Mouse (Mus musculus) thymus, postnatal 25 days (tissue): ENCODE measurements around the gene Vdac1.

Source experiments
- DNase-seq: peaks from one replicate; pipeline ENCODE4 v3.0.0; 2022

The Vdac1 gene

GRCm38 (mm10) chr11:52360471-52361277, at the start of gene Vdac1:
Gene Vdac1, plus strand, starts transcription at chr11:52360860.
- peak; percentile 89 for DNase-seq

- DNase-seq, result peak; percentile 93
Measured at GRCm38 (mm10) chr11:52314102-52314793, 46.4 kb upstream of the Vdac1 start.

GRCm38 (mm10) chr11:52318445-52318844, 42.2 kb upstream of the Vdac1 start:
- DNase-seq, result peak; percentile 83

GRCm38 (mm10) chr11:52319664-52320063, 41.0 kb upstream of the Vdac1 start:
- peak; percentile 44 for DNase-seq

GRCm38 (mm10) chr11:52320529-52320928, 40.1 kb upstream of the Vdac1 start:
- no peak for DNase-seq

GRCm38 (mm10) chr11:52321540-52321939, 39.1 kb upstream of the Vdac1 start:
- peak; percentile 44 for DNase-seq

GRCm38 (mm10) chr11:52324442-52325367, 36.0 kb upstream of the Vdac1 start:
- no peak for DNase-seq

GRCm38 (mm10) chr11:52327313-52327712, 33.3 kb upstream of the Vdac1 start:
- peak; percentile 34 for DNase-seq

- peak; percentile 50 for DNase-seq
Measured at GRCm38 (mm10) chr11:52332421-52333118, 28.1 kb upstream of the Vdac1 start.

- DNase-seq, result peak; percentile 31
Measured at GRCm38 (mm10) chr11:52333616-52334015, 27.0 kb upstream of the Vdac1 start.

GRCm38 (mm10) chr11:52335263-52335662, 25.4 kb upstream of the Vdac1 start:
- DNase-seq, result peak; percentile 48

GRCm38 (mm10) chr11:52335924-52336323, 24.7 kb upstream of the Vdac1 start:
- peak; percentile 80 for DNase-seq

GRCm38 (mm10) chr11:52337651-52338295, 22.9 kb upstream of the Vdac1 start:
- DNase-seq, result peak; percentile 79

- peak; percentile 17 for DNase-seq
Measured at GRCm38 (mm10) chr11:52338351-52338750, 22.3 kb upstream of the Vdac1 start.

GRCm38 (mm10) chr11:52339098-52339497, 21.6 kb upstream of the Vdac1 start:
- DNase-seq, result no peak

- peak; percentile 90 for DNase-seq
Measured at GRCm38 (mm10) chr11:52339512-52339911, 21.1 kb upstream of the Vdac1 start.

- peak; percentile 64 for DNase-seq
Measured at GRCm38 (mm10) chr11:52340123-52340864, 20.4 kb upstream of the Vdac1 start.

- DNase-seq, result peak; percentile 81
Measured at GRCm38 (mm10) chr11:52341001-52341400, 19.7 kb upstream of the Vdac1 start.

- DNase-seq, result peak; percentile 70
Measured at GRCm38 (mm10) chr11:52341476-52341875, 19.2 kb upstream of the Vdac1 start.

GRCm38 (mm10) chr11:52342296-52342695, 18.4 kb upstream of the Vdac1 start:
- no peak for DNase-seq

GRCm38 (mm10) chr11:52343162-52343561, 17.5 kb upstream of the Vdac1 start:
- DNase-seq, result peak; percentile 93
